Mouse (Mus musculus): Measurements from ENCODE around the gene Wbp11.

DNA sequence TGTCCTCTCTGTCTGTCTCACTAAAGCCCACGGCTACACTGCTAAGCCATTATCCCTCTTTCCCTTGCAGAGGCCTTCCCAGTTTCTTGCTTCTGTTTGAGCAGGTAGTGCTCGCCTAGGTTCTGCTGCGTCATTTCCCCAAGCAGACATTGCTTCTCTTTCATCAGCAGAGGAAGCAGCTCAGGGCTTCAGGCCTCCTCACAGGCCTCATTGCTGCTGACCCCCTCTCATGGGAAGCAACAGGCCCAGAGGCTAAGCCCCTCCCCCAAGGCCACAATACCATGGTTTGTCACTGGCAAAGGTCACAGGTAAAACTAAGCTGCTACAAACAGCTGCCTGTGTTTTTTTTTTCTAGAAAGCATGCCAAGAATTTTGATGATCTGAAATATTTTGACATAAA lies 24.7 kb upstream of the Wbp11 start:
- TF ChIP-seq CTCF (IDR thresholded peaks at IDR 0.05; ENCODE audit: control insufficient read depth, insufficient read depth, insufficient read length) (no peak), USF1 (IDR thresholded peaks at IDR 0.05; ENCODE audit: low read depth) (no peak), CEBPB (IDR thresholded peaks at IDR 0.05; ENCODE audit: low read depth) (no peak), MYOD1 (IDR thresholded peaks at IDR 0.05; ENCODE audit: control insufficient read depth, insufficient read length, low read depth) (no peak), MYOG (IDR thresholded peaks at IDR 0.05; ENCODE audit: control insufficient read depth, extremely low read depth, insufficient read length) (no peak), MAX (IDR thresholded peaks at IDR 0.05) (no peak), FOSL1 (IDR thresholded peaks at IDR 0.05; ENCODE audit: insufficient read depth, low read length, poor library complexity, severe bottlenecking) (no peak)
